Mouse (Mus musculus) brain, embryonic 14.5 days (tissue): Measurements from ENCODE around the gene Olfr145. TPM values are rescaled to one million over a fixed set of nuclear protein-coding genes. Genes with fewer than 3 reads are reported as not detected.
A peak's percentile ranks its signal among the peaks of the same experiment; 100 is the strongest.

Experiments
- DNase-seq: peaks from one replicate; pipeline ENCODE4 v3.0.0-alpha.2; 2011; ENCODE audit warnings: low read depth
- CTCF ChIP-seq: fragments of 200-500 bp; IDR thresholded peaks from 2 replicates; pipeline ENCODE4 v1.5.1; 2012; ENCODE audit warnings: inconsistent platforms, mild to moderate bottlenecking, moderate library complexity, borderline replicate concordance; ENCODE audit not compliant: insufficient read depth, insufficient read length; ENCODE audit errors: extremely low read depth
- POLR2A ChIP-seq: fragments of 200-500 bp; IDR thresholded peaks from 2 replicates; pipeline ENCODE4 v1.6.1; 2012; ENCODE audit warnings: mild to moderate bottlenecking, inconsistent platforms, borderline replicate concordance; ENCODE audit not compliant: poor library complexity, insufficient read depth, insufficient read length, severe bottlenecking; ENCODE audit errors: extremely low read depth
- polyA plus RNA-seq: library from polyadenylated mRNA; depleted of rRNA; stranded (reverse); fragments of >200 nt; gene quantifications from 2 replicates; pipeline ENCODE4 v1.2.3, GENCODE M21; 2012; rRNA removed

Gene Olfr145
- not detected in 2 replicates for polyA plus RNA-seq

DNA sequence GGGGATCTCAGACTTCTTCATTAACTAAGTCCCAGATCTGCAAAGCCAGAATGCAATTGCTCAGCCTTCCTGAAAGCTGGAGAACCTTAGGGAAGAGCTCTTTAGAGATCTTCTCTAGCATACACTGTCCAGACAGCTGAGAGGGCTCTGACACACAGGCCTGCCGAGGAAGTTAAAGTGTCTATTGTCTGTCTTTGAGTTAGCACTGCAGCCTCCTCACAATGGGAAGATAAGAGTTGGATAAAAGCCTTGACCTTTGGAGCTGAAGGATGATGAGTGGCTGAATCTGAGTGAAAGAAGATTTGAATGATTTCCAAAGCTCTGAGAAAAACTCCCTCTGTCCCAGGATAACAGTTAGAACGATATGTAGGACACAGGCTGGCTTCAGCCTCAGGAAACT, at the start of gene Olfr145:
Gene Olfr145 (plus strand): TSS at position 64 of the 400 bp plus-strand sequence.
- TF ChIP-seq CTCF (no peak), POLR2A (no peak)

DNA sequence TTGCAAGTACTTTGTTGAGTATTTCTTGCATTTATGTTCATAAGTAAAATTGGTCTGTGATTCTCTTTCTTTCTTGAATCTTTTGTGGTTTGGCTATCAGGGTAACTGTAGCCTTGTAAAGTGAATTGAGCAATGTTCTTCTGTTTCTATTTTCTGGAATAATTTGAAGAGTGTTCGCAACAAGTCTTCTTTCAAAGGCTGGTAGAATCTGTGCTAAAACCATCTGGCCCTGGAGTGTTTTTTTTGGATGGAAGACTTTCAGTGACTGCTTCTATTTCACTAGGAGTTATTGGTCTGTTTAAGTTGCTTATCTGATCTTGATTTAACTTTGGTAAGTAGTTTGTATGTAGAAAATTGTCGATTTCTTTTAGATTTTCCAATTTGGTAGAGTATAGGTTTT, 47.3 kb upstream of the Olfr145 start:
- DNase-seq, result no peak
- no peak for TF ChIP-seq POLR2A
- TF ChIP-seq CTCF, result no peak

More for the DNA sequence above, at the start of gene Olfr145:
- no peak for DNase-seq

DNA sequence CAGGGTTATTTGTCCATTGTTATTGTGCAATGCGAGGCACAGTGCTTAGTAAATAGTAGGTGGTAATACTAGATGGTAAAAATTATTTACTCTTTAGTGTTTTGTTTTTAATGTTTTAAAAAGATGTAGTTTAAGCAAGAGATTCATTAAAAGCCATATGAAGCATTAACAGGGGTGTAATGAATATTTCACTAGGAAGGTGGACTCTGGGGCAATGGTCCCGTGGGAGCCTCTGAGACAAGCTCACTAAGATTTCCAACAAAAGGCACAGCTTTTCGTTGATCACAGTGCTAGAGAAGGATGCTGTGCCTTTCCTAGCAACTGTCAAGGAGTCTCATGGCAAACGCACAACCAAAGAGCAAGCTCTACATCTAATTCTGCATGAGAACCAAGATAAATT, 42.6 kb upstream of the Olfr145 start, which contains the start of gene Olfr877:
Gene Olfr877 (plus strand): TSS at position 301 of the 400 bp plus-strand sequence.
- TF ChIP-seq POLR2A, result no peak
- no peak for TF ChIP-seq CTCF
- DNase-seq, result no peak

DNA sequence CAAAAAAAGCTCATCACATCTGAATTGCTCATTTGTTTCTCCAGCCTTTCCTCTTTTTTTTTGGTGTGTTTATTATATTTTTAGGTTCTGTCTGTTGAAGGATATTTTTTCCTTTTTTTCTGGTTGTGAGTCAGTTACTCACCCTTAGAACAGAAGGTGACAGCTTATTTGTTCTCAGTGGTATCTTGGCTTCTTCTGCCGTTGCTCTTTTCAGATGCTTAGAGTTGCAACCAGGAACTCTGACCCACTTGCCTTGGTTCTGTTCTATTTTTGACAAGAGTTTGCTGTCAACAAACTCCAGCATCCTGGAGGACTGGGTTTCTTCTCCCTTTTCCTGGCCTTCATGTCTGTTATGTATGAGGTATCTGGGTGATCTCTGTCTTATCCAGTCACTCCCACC, 33.2 kb upstream of the Olfr145 start:
- no peak for TF ChIP-seq POLR2A
- TF ChIP-seq CTCF, result no peak

DNA sequence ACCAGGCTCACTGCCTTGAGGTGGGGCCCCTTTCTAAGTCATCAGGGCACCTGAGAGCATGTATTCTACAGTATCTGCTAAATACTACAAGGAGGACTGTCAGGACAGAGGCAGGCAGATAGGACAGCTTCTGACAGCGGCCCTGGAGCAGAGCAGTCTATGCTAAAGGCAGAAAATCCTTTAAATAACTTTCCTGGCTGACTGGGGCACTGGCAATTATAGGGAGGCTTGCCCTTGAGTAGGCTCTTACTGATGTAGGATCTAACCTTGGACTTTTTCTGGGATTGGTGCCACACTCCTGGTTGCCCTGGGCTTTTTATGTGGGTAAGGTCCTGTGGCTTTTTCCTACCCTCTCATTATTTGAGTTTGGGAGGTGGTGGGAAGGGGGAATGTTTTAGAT, 26.3 kb upstream of the Olfr145 start:
- no peak for TF ChIP-seq POLR2A
- no peak for TF ChIP-seq CTCF
- DNase-seq, result peak; percentile 3

More for the DNA sequence above, 33.2 kb upstream of the Olfr145 start:
- DNase-seq, result no peak

DNA sequence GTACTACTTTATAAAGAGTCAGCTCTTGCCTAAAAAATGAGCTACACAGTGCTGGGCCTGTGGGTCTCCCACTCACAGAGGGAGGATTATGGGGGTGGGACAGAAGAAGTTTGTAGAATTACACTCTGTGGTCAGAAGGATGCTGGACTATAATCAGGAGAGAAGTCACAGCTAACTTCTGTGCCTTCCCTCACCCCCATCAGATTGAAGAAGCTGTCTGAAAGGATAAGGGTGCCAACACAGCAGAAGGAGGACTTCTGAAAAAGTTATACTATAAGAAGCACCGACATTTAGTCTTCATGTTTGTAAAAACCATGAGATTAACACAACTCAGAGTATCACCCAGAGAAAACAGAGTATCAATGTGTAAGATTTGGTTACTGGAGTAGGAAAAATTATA, 25.4 kb upstream of the Olfr145 start:
- TF ChIP-seq CTCF (no peak), POLR2A (no peak)
- no peak for DNase-seq

DNA sequence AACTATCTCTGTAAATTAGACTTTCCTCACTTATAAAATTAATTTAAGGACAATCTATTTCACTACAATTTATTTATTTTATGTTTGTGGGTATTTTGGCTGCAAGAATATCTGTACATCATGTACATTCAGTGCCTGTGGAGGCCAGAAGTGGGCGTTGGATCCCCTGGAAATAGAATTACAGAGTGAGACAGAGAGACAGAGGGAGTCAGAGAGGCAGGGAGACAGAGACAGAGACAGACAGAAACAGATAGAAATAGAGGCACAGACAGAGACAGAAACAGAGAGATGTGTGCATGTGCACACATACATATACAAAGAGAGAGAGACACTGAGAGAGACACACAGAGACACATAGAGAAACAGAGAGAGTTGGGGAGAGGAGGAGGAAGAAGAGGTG, 25.0 kb upstream of the Olfr145 start:
- TF ChIP-seq CTCF (no peak), POLR2A (no peak)
- no peak for DNase-seq

DNA sequence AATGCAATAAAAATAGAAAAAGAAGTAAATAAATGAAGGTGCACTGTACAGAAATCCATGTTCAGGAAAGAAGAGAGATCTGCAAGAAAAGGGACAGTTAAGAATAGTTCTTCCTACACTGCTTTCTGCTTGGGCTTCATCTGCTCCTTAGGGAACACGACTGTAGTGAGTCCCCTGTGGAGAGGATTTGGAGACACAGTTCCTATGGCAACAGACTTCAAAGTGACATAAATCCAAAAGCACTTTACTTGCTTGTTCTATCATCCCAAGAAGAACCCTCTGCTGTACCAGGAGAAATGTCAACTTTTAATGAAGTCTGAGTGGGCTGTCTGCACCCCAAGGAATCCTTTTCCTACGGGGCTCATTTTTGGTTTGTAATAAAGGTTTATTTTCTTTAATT, 5.6 kb upstream of the Olfr145 start:
- TF ChIP-seq CTCF, result no peak
- TF ChIP-seq POLR2A, result no peak
- peak; percentile 58 for DNase-seq

DNA sequence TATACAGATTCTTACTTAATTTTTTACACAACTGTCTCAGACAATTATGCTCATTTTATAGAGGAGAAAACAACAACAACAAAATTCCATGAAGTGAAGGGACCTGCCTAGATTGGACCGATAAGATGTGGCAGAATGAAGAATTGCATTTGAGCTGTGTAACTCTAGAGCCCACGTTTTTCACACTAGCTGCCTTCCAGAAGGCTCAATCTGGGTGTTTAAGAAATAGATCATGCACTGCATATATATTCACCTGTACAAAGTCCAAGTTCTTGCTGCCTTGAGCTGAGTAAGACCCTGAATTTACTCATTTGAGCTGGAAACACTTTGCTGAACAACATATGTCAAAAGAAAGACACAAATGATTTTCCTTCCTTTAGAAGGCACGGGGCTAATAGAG, 9.0 kb downstream of the Olfr145 start:
- no peak for DNase-seq
- no peak for TF ChIP-seq POLR2A
- no peak for TF ChIP-seq CTCF

DNA sequence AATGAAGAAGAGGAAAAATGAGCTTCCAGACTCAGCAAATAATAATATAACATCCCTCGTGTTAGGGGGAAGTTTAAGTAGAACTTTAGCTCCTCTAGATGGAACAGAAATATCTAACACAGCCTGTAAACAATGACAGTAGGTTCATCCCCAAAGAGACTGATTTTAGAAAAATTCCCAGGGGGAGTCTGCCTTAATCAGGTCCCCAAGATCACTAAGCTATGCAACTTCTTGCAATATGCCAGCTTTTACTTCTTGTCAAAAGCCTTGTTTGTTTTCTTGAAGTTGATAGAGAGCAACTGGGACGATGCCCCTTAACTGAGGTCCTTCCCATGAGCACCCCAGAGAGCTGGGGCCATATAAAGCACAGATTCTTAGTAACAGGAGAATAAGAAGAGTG, 21.0 kb downstream of the Olfr145 start, which contains the start of gene Olfr878:
Gene Olfr878 (plus strand): TSS at position 301 of the 400 bp plus-strand sequence.
- no peak for TF ChIP-seq POLR2A
- no peak for TF ChIP-seq CTCF
- DNase-seq, result no peak

DNA sequence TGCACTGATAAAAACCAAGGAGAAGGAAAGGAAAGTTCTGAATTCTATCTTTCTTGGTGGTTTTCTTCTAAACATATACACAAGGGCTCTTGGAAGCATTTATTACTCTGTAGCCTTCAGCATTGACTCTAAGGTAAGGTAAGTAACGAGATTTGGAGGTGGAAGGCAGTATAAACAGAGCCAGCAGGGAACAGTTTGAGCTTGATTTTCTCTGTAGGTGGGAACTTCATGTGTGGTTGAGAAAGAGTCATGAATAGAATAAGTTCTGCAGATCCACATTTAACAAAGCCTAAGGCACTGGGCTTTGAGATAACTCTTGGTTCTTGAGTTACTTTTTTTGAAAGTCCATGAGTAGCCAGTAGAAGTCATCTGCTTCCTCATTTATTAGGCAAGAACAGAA, 21.5 kb downstream of the Olfr145 start:
- TF ChIP-seq CTCF (no peak), POLR2A (no peak)
- no peak for DNase-seq

DNA sequence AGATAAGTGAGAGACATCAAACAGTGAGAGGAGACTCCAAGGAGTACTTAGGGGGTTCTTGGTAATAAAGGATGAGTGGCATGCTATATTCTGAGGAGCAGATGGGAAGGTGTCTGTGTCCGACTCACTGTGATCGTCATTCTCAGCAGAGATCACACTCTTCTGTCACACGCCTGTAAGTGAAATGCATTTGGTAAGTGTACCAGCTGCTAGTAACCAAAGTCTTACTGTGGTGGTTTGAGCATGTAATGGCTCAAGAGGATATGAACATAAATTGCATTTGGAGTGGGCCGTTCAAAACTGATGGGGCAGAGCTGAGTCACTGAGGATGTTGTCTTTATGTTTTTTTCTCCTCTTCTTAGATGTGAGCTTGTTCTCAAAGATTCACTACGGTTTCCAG, 27.7 kb downstream of the Olfr145 start:
- DNase-seq, result no peak
- TF ChIP-seq CTCF, result no peak
- TF ChIP-seq POLR2A, result no peak

DNA sequence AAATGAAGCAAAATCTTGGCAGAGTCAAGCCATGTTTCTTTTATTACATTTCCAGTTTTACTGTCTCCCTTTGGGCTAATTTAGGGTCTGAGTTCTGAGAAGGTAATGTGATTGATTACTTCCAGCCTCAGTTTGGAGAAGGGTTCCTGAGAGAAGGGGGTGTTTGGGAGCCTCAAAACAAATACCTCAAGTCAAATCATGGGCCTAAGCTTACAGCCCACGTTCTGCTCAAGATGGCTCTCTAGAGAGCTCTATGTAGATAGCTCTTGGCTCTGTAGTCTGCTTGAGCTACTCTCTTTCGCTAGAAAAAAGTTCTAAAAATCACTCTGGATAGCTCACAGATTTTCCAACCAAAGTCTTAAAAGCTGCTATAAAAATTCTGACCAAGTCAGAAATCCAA, 28.9 kb downstream of the Olfr145 start:
- TF ChIP-seq POLR2A, result no peak
- no peak for TF ChIP-seq CTCF
- no peak for DNase-seq

DNA sequence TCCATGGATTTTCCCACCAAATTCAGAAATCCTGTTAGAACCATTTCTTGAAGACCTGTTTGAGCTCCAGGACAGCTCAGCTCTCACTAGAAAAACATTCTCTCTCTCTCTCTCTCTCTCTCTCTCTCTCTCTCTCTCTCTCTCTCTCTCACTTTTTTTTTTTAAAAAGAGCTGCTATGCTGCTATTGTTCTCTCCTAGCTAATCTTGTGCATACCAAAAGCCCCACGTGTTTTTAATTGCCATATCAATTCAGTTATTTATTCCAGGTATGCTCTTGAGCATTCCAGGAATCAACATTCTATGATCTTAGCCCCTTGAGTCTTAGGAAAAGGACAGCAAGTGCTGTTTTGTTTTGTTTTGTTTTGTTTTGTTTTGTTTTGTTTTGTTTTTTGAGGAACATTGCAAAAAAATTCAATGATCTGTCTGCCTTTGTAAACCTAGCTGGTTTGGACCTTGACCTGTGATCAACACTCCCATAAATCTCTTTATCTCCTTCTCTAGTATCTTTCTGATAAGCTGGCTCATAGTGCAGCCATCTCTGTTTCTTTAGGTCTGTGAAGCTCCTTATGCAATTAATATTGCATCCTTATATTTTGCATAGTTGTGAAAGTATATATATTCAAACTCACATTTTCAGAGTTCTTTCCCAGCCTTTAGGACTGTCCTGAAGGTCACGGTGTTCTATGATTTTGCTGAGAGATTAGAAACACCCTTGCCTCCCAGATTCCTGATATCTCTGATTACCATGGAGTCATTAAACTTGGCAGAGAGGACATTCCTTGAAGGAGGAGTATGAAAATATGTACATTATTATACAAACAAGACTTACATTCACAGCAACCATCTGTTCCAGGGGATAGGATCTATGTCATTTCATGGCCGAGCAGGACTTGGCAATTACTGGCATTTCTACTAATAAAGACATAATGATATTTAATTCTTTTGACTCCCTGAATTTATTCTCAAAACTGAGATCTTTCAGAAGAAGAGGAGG, 29.8 kb downstream of the Olfr145 start:
- no peak for TF ChIP-seq CTCF
- no peak for TF ChIP-seq POLR2A
- DNase-seq, result no peak

DNA sequence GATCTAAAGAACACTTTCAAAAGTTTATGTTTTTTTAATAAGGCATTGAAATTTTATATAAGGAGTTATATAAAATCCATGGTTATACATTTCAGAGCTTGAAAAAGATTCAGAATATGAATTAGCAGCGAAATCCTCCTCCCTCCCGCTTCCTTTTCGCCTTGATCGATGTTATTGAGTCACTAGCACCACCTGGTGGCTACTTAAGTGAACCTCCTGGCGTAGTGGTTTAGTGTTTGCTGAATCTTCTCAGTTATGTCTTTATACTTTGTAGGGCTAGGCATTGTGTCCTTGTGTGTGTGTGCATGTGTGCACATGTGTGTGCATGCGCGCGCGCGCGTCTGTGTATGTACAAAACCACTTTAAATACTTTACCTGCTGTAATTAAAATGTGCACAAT, 36.0 kb downstream of the Olfr145 start:
- peak; percentile 92 for DNase-seq
- TF ChIP-seq POLR2A (no peak), CTCF (peak; percentile 85)

DNA sequence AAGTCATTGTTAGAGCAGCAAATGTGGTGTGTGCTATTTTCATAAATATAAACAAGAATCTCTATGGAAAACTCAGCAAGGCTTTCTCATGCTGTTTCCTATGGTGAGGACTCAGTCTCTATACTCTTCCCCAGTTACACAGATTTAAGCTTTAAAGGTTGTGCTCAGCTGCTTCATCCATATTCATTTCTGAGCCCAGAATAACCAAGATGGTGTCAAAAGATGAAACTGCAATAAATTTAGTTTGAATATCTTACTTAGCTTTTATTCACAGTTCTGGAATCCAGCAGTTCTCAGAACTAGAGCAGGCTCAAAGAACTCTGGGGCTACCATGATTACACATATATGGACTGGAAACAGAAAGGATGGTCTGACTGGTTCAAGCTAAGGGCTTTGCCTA, 37.6 kb downstream of the Olfr145 start:
- no peak for DNase-seq
- TF ChIP-seq POLR2A (no peak), CTCF (no peak)
